Mouse (Mus musculus) hindbrain, embryonic 15.5 days (tissue): ENCODE measurements around the gene Zfp84. TPM values are rescaled to one million over a fixed set of nuclear protein-coding genes. Genes with fewer than 3 reads are reported as not detected.
"Not testable (repeated sequence)": the region's sequence is repeated elsewhere in the genome, so short reads cannot be mapped to it uniquely, and the experiment has no call there.

Experiments used
- ATAC-seq: fragments of 200-750 bp; cut with Nextera tagmentation; 2 replicates; pipeline ENCODE4 v1.8.0; 2017; ENCODE audit warnings: low read depth, moderate number of reproducible peaks, moderate TSS enrichment; ENCODE audit not compliant: low FRiP score
- H3K27ac ChIP-seq: fragments of 300-500 bp; sonication (generic); replicated peaks from 2 replicates; pipeline ENCODE4 v1.5.1; 2015; ENCODE audit warnings: mild to moderate bottlenecking, inconsistent platforms
- H3K27me3 ChIP-seq: fragments of 300-500 bp; sonication (generic); 2 replicates; pipeline ENCODE4 v1.6.1; 2015; ENCODE audit warnings: control low read depth, inconsistent platforms
- H3K36me3 ChIP-seq: fragments of 300-500 bp; sonication (generic); 2 replicates; pipeline ENCODE4 v1.6.1; 2015; ENCODE audit warnings: control low read depth, inconsistent platforms
- H3K4me1 ChIP-seq: fragments of 300-500 bp; sonication (generic); replicated peaks from 2 replicates; pipeline ENCODE4 v1.6.1; 2015; ENCODE audit warnings: control low read depth, inconsistent platforms
- H3K4me2 ChIP-seq: fragments of 300-500 bp; sonication (generic); 2 replicates; pipeline ENCODE4 v1.6.1; 2015; ENCODE audit warnings: moderate library complexity, mild to moderate bottlenecking, inconsistent platforms
- H3K4me3 ChIP-seq: fragments of 300-500 bp; sonication (generic); 2 replicates; pipeline ENCODE4 v1.5.1; 2015; ENCODE audit warnings: mild to moderate bottlenecking, inconsistent platforms
- H3K9ac ChIP-seq: fragments of 300-500 bp; sonication (generic); 2 replicates; pipeline ENCODE4 v1.6.1; 2015; ENCODE audit warnings: inconsistent platforms
- H3K9me3 ChIP-seq: fragments of 300-500 bp; sonication (generic); 2 replicates; pipeline ENCODE4 v1.6.1; 2016; ENCODE audit warnings: control low read depth, inconsistent platforms
- WGBS: fragments of 180-500 bp; shearing (Covaris S2); methylation state at CpG from one replicate; pipeline ENCODE4 v1.1.7; 2015; 5-methylcytosine and 5-hydroxymethylcytosine counted together
- polyA plus RNA-seq: library from polyadenylated mRNA; unstranded; fragments of >200 nt; fragmentation: Nextera tagmentation; extraction: Ambion mirVana; gene quantifications from 2 replicates; pipeline ENCODE4 v1.2.1, GENCODE M21; 2015

Gene Zfp84
- polyA plus RNA-seq = 13.8 and 14.6 TPM in 2 replicates

GRCm38 (mm10) chr7:29768090-29768900 lies at the start of gene Zfp84:
Zfp84 (plus strand) TSS chr7:29768552.
- peak; percentile 94 for ATAC-seq
- WGBS = under 1% methylated on average over 32 of the region's 32 CpGs
- Histone ChIP-seq H3K36me3 (peaks cover 13% of the 10 kb centered on the region), H3K4me2 (peak within 1 kb of the TSS; percentile 57), H3K9ac (peak within 1 kb of the TSS; percentile 63), H3K4me3 (peak within 1 kb of the TSS; percentile 77), H3K9me3 (no peaks in the 10 kb centered on the region), H3K27ac (peak within 1 kb of the TSS; percentile 86), H3K27me3 (no peaks in the 10 kb centered on the region), H3K4me1 (peaks cover 27% of the 10 kb centered on the region)

- H3K4me3 ChIP-seq = not testable (repeated sequence)
- peak overlapping the region; percentile 1; the same call in 1 of the 2 replicates for H3K4me2 ChIP-seq
- WGBS = 33% methylated on average over 17 of the region's 17 CpGs
Observed at GRCm38 (mm10) chr7:29725461-29726142, 42.8 kb upstream of the Zfp84 start.

GRCm38 (mm10) chr7:29726860-29727259 lies 41.5 kb upstream of the Zfp84 start, which contains the start of gene Catsperg2:
Catsperg2 (minus strand) TSS chr7:29727032.
- 0 out of 2 replicates have a peak within 1 kb of the TSS, but pooled peaks have one; percentile 1 for H3K4me2 ChIP-seq
- H3K27me3 ChIP-seq, H3K27ac ChIP-seq, ATAC-seq, H3K9ac ChIP-seq, H3K36me3 ChIP-seq, H3K4me3 ChIP-seq, H3K4me1 ChIP-seq, H3K9me3 ChIP-seq: not testable (repeated sequence)
- 58% methylated on average over 11 of the region's 11 CpGs for WGBS

More at GRCm38 (mm10) chr7:29725461-29726142, 42.8 kb upstream of the Zfp84 start:
- H3K9ac ChIP-seq, H3K36me3 ChIP-seq, H3K27me3 ChIP-seq, ATAC-seq, H3K27ac ChIP-seq, H3K4me1 ChIP-seq, H3K9me3 ChIP-seq: not testable (repeated sequence)

GRCm38 (mm10) chr7:29728055-29728454 lies 40.3 kb upstream of the Zfp84 start:
- Histone ChIP-seq H3K9me3 (no peaks in the 10 kb centered on the region), H3K36me3 (no peaks in the 10 kb centered on the region), H3K27ac (no peak overlapping the region), H3K27me3 (no peaks in the 10 kb centered on the region), H3K9ac (no peak overlapping the region), H3K4me3 (no peak overlapping the region), H3K4me2 (no peak overlapping the region), H3K4me1 (no peaks in the 10 kb centered on the region)
- 97% methylated on average over 2 of the region's 2 CpGs for WGBS
- ATAC-seq = no peak

- Histone ChIP-seq H3K9ac (no peak overlapping the region), H3K4me1 (no peaks in the 10 kb centered on the region), H3K36me3 (no peaks in the 10 kb centered on the region), H3K27ac (no peak overlapping the region), H3K9me3 (no peaks in the 10 kb centered on the region), H3K27me3 (no peaks in the 10 kb centered on the region), H3K4me3 (no peak overlapping the region), H3K4me2 (no peak overlapping the region)
- 87% methylated on average over 3 of the region's 3 CpGs for WGBS
- ATAC-seq = no peak
Observed at GRCm38 (mm10) chr7:29742258-29742657, 26.1 kb upstream of the Zfp84 start.

- Histone ChIP-seq H3K4me1 (no peaks in the 10 kb centered on the region), H3K9me3 (no peaks in the 10 kb centered on the region), H3K4me2 (no peak overlapping the region), H3K4me3 (no peak overlapping the region), H3K9ac (no peak overlapping the region), H3K27ac (no peak overlapping the region), H3K27me3 (no peaks in the 10 kb centered on the region), H3K36me3 (no peaks in the 10 kb centered on the region)
- no peak for ATAC-seq
- 85% methylated on average over 5 of the region's 5 CpGs for WGBS
Observed at GRCm38 (mm10) chr7:29760476-29760875, 7.9 kb upstream of the Zfp84 start.

- H3K9ac ChIP-seq = no peak overlapping the region
- H3K4me2 ChIP-seq = no peak overlapping the region
- ATAC-seq = no peak
- H3K4me3 ChIP-seq = no peak overlapping the region
- 73% methylated on average over 7 of the region's 7 CpGs for WGBS
- peaks cover 23% of the 10 kb centered on the region for H3K4me1 ChIP-seq
- H3K27ac ChIP-seq = no peak overlapping the region
- H3K27me3 ChIP-seq = no peaks in the 10 kb centered on the region
- H3K36me3 ChIP-seq = no peaks in the 10 kb centered on the region
- no peaks in the 10 kb centered on the region for H3K9me3 ChIP-seq
Observed at GRCm38 (mm10) chr7:29764702-29765101, 3.6 kb upstream of the Zfp84 start.

GRCm38 (mm10) chr7:29767058-29767686 lies 1.2 kb upstream of the Zfp84 start:
- peaks cover 4% of the 10 kb centered on the region for H3K36me3 ChIP-seq
- no peaks in the 10 kb centered on the region for H3K27me3 ChIP-seq
- peak overlapping the region; percentile 63 for H3K9ac ChIP-seq
- ATAC-seq = peak; percentile 66
- peak overlapping the region; percentile 57 for H3K4me2 ChIP-seq
- H3K4me3 ChIP-seq = peak overlapping the region; percentile 77
- H3K4me1 ChIP-seq = peaks cover 27% of the 10 kb centered on the region
- H3K27ac ChIP-seq = peak overlapping the region; percentile 86
- no peaks in the 10 kb centered on the region for H3K9me3 ChIP-seq
- WGBS = 1% methylated on average over 15 of the region's 15 CpGs

- Histone ChIP-seq H3K4me3 (peak overlapping the region; percentile 77), H3K27me3 (no peaks in the 10 kb centered on the region), H3K4me1 (peaks cover 27% of the 10 kb centered on the region), H3K9me3 (no peaks in the 10 kb centered on the region), H3K27ac (peak overlapping the region; percentile 86), H3K36me3 (peaks cover 19% of the 10 kb centered on the region), H3K9ac (peak overlapping the region; percentile 63), H3K4me2 (peak overlapping the region; percentile 57)
- no peak for ATAC-seq
- 10% methylated on average over 10 of the region's 10 CpGs for WGBS
Observed at GRCm38 (mm10) chr7:29768980-29769379, 628 bp downstream of the Zfp84 start.

- WGBS = 90% methylated on average over 7 of the region's 7 CpGs
- Histone ChIP-seq H3K27ac (no peak overlapping the region), H3K27me3 (no peaks in the 10 kb centered on the region), H3K9me3 (no peaks in the 10 kb centered on the region), H3K4me1 (peaks cover 13% of the 10 kb centered on the region), H3K4me3 (no peak overlapping the region), H3K4me2 (no peak overlapping the region), H3K9ac (no peak overlapping the region), H3K36me3 (peaks cover 57% of the 10 kb centered on the region)
- ATAC-seq = no peak
Observed at GRCm38 (mm10) chr7:29773503-29773902, 5.2 kb downstream of the Zfp84 start.

- WGBS = 91% methylated on average over 3 of the region's 3 CpGs
- H3K36me3 ChIP-seq = peaks cover 63% of the 10 kb centered on the region
- no peak for ATAC-seq
- no peak overlapping the region for H3K4me3 ChIP-seq
- no peaks in the 10 kb centered on the region for H3K9me3 ChIP-seq
- no peaks in the 10 kb centered on the region for H3K27me3 ChIP-seq
- H3K4me1 ChIP-seq = peaks cover 8% of the 10 kb centered on the region
- H3K9ac ChIP-seq = no peak overlapping the region
- H3K27ac ChIP-seq = no peak overlapping the region
- H3K4me2 ChIP-seq = no peak overlapping the region
Observed at GRCm38 (mm10) chr7:29774371-29774770, 6.0 kb downstream of the Zfp84 start.

GRCm38 (mm10) chr7:29776568-29776967 lies 8.2 kb downstream of the Zfp84 start:
- Histone ChIP-seq H3K4me1 (no peaks in the 10 kb centered on the region), H3K27ac (no peak overlapping the region), H3K4me3 (no peak overlapping the region), H3K36me3 (peaks cover 63% of the 10 kb centered on the region), H3K9ac (no peak overlapping the region), H3K4me2 (no peak overlapping the region), H3K9me3 (no peaks in the 10 kb centered on the region), H3K27me3 (no peaks in the 10 kb centered on the region)
- WGBS = 96% methylated on average over 19 of the region's 19 CpGs
- no peak for ATAC-seq
